Mouse (Mus musculus): ENCODE results near the gene Fhit.

The Fhit gene

GRCm38 (mm10) chr14:10710796-10711311 lies 451.0 kb downstream of the Fhit start:
- no peak for DNase-seq (ENCODE audit: low read depth, low spot score)

GRCm38 (mm10) chr14:10701707-10702106 lies 460.1 kb downstream of the Fhit start:
- no peak for DNase-seq (ENCODE audit: low read depth, low spot score)

GRCm38 (mm10) chr14:10680041-10680440 lies 481.8 kb downstream of the Fhit start:
- no peak for DNase-seq (ENCODE audit: low read depth, low spot score)

GRCm38 (mm10) chr14:10679638-10680037 lies 482.2 kb downstream of the Fhit start:
- no peak for DNase-seq (ENCODE audit: low read depth, low spot score)

- no peak for DNase-seq (ENCODE audit: low read depth, low spot score)
Observed at GRCm38 (mm10) chr14:10677627-10678026, 484.2 kb downstream of the Fhit start.

- DNase-seq (ENCODE audit: low read depth, low spot score): no peak
Observed at GRCm38 (mm10) chr14:10660247-10660646, 501.6 kb downstream of the Fhit start.

GRCm38 (mm10) chr14:10659326-10659725 lies 502.5 kb downstream of the Fhit start:
- no peak for DNase-seq (ENCODE audit: low read depth, low spot score)

GRCm38 (mm10) chr14:10658219-10658618 lies 503.6 kb downstream of the Fhit start:
- no peak for DNase-seq (ENCODE audit: low read depth, low spot score)

- no peak for DNase-seq (ENCODE audit: low read depth, low spot score)
Observed at GRCm38 (mm10) chr14:10657364-10657763, 504.5 kb downstream of the Fhit start.

- no peak for DNase-seq (ENCODE audit: low read depth, low spot score)
Observed at GRCm38 (mm10) chr14:10655842-10656241, 506.0 kb downstream of the Fhit start.

GRCm38 (mm10) chr14:10647832-10648231 lies 514.0 kb downstream of the Fhit start:
- DNase-seq (ENCODE audit: low read depth, low spot score): no peak

- no peak for DNase-seq (ENCODE audit: low read depth, low spot score)
Observed at GRCm38 (mm10) chr14:10631783-10632182, 530.1 kb downstream of the Fhit start.

- no peak for DNase-seq (ENCODE audit: low read depth, low spot score)
Observed at GRCm38 (mm10) chr14:10630831-10631360, 530.9 kb downstream of the Fhit start.

GRCm38 (mm10) chr14:10593467-10593866 lies 568.4 kb downstream of the Fhit start:
- DNase-seq (ENCODE audit: low read depth, low spot score): no peak

- DNase-seq (ENCODE audit: low read depth, low spot score): no peak
Observed at GRCm38 (mm10) chr14:10568937-10569552, 592.8 kb downstream of the Fhit start.

- DNase-seq (ENCODE audit: low read depth, low spot score): no peak
Observed at GRCm38 (mm10) chr14:10567771-10568170, 594.1 kb downstream of the Fhit start.

GRCm38 (mm10) chr14:10554755-10555154 lies 607.1 kb downstream of the Fhit start:
- no peak for DNase-seq (ENCODE audit: low read depth, low spot score)

GRCm38 (mm10) chr14:10548632-10549031 lies 613.2 kb downstream of the Fhit start:
- DNase-seq (ENCODE audit: low read depth, low spot score): no peak

GRCm38 (mm10) chr14:10545916-10546315 lies 615.9 kb downstream of the Fhit start:
- no peak for DNase-seq (ENCODE audit: low read depth, low spot score)

GRCm38 (mm10) chr14:10534862-10535261 lies 627.0 kb downstream of the Fhit start:
- no peak for DNase-seq (ENCODE audit: low read depth, low spot score)

GRCm38 (mm10) chr14:10531748-10532500 lies 629.9 kb downstream of the Fhit start:
- peak; percentile 52 for DNase-seq (ENCODE audit: low read depth, low spot score)

GRCm38 (mm10) chr14:10526800-10527199 lies 635.0 kb downstream of the Fhit start:
- no peak for DNase-seq (ENCODE audit: low read depth, low spot score)

GRCm38 (mm10) chr14:10525786-10526185 lies 636.0 kb downstream of the Fhit start:
- DNase-seq (ENCODE audit: low read depth, low spot score): no peak
